Mouse (Mus musculus): ENCODE data around the gene Tlcd1. TPM values are rescaled to one million over a fixed set of nuclear protein-coding genes. Genes with fewer than 3 reads are reported as not detected.

The Tlcd1 gene
- polyA plus RNA-seq, 1 experiment from 2014 or later, result 10.1 TPM

DNA sequence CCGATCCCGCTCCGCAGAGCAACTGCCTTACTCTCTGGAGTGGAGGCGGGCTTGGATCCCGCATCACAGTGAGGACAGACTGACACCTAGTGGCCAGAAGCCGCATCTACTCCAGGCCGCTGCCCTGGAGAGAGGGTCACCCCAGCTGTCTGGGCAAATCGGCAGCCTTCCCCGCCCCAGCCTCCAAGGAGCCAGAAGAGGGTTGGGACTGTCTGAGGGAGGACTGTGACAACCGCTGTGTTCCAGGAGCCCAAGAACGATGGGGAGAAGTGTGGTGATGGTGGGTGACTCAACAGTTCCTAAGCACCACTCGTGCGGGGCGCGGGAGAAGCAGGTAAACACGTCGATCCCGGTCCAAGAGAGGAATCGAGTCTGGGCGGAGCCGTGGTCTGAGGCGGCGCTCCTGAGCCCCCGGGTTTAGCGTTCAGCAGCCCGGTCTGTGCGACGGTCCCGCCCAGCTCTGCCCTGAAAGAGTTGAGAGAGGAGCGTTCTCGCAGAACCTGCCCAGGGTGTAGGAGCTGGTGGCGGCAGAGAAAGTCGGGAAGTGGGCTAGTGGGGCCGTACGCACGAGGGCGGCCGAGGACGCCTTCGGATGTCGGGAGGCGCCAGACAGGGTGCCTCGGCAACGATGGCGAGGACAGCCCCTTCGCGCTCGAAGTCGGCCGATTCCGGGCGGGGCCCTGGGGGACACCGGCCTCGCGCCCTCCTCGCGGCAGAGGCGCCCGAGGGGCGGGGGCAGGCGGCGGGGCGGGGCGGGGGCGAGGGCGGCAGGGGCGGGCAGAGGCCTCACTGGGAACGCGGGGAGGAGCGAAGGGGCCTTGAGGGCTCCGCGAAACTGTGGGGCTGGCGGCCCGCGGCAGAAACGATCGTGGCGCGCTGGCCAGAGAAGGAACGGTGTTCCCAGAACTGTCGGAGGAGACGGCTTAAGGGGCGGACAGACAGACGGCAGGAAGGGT lies 1.7 kb downstream of the Tlcd1 start:
- Histone ChIP-seq H3K9me3 (replicated peaks; ENCODE audit: control insufficient read depth, low read length, poor library complexity, severe bottlenecking) (no peaks in the 10 kb centered on the region), H3K27me3 (ENCODE audit: control insufficient read depth, insufficient read depth, low read depth, low read length) (no peaks in the 10 kb centered on the region), H3K9ac (ENCODE audit: low read depth, low read length) (peak overlapping the region; percentile 54), H3K4me3 (ENCODE audit: low read depth, low read length) (peak overlapping the region; percentile 35), H3K4me1 (ENCODE audit: control insufficient read depth, insufficient read depth, low read length) (peaks cover 30% of the 10 kb centered on the region), H3K36me3 (ENCODE audit: control insufficient read depth, insufficient read depth, low read length) (peaks cover 13% of the 10 kb centered on the region), H3K27ac (ENCODE audit: low read length) (peak overlapping the region; percentile 76), H3K4me2 (ENCODE audit: low read length) (peak overlapping the region; percentile 74)
- under 1% methylated on average over 56 of the region's 84 CpGs for WGBS
- peak; percentile 90 for ATAC-seq

DNA sequence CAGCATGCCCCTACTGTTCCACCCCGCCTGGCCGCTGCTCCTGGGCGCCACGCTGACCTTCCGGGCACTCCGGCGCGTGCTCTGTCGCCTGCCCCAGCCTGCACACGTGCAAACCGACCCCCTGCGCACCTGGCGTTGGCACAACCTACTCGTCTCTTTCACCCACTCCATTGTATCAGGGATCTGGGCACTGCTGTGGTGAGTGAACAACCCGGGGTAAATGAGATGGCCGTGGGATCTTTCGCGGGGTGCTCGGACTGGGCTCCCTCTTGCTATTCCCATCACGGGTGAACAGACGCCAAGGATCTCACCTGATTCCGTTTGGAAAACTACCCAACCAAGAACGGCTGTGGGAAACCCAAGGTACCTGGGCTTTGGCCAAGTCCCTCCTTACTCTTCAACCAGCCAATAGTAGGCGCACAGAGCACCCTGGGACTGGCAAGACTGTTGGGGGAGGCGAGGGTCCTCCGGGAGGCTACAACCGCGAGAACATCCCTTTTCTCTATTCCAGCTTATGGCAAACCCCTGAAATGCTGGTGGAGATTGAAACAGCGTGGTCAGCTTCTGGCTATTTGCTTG lies 2.4 kb downstream of the Tlcd1 start:
- Histone ChIP-seq H3K36me3 (ENCODE audit: control insufficient read depth, insufficient read depth, low read length) (peaks cover 13% of the 10 kb centered on the region), H3K9me3 (replicated peaks; ENCODE audit: control insufficient read depth, low read length, poor library complexity, severe bottlenecking) (no peaks in the 10 kb centered on the region), H3K4me1 (ENCODE audit: control insufficient read depth, insufficient read depth, low read length) (peaks cover 32% of the 10 kb centered on the region), H3K4me3 (ENCODE audit: low read depth, low read length) (peak overlapping the region; percentile 35), H3K27ac (ENCODE audit: low read length) (peak overlapping the region; percentile 76), H3K4me2 (ENCODE audit: low read length) (peak overlapping the region; percentile 74), H3K27me3 (ENCODE audit: control insufficient read depth, insufficient read depth, low read depth, low read length) (no peaks in the 10 kb centered on the region), H3K9ac (ENCODE audit: low read depth, low read length) (peak overlapping the region; percentile 54)
- 3% methylated on average over 29 of the region's 29 CpGs for WGBS
- ATAC-seq, result no peak

DNA sequence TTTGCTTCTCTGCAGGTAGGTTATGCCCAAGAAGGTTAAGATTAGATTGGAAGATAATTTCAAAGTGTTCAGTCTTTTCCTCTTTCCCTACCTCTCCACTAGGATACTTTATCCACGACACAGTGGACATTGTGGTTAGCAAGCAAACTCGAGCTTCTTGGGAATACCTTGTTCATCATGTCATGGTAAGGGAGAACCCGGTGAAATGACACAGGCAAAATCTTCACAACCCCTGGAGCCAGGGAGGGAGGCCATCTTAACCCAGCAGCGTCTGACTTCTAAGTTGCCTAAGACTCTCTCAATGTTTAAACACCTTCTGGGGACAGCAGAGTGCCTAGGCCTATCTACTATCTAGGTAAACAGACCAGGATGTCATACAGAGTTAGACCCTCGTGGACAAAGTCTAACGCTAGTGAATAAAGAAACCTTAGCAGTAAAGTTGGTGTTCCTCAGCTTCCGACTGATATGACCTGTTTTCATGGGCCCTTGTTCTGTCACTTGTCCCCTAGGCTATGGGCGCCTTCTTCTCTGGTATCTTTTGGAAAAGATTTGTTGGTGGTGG lies 3.0 kb downstream of the Tlcd1 start:
- 35% methylated on average over 8 of the region's 8 CpGs for WGBS

DNA sequence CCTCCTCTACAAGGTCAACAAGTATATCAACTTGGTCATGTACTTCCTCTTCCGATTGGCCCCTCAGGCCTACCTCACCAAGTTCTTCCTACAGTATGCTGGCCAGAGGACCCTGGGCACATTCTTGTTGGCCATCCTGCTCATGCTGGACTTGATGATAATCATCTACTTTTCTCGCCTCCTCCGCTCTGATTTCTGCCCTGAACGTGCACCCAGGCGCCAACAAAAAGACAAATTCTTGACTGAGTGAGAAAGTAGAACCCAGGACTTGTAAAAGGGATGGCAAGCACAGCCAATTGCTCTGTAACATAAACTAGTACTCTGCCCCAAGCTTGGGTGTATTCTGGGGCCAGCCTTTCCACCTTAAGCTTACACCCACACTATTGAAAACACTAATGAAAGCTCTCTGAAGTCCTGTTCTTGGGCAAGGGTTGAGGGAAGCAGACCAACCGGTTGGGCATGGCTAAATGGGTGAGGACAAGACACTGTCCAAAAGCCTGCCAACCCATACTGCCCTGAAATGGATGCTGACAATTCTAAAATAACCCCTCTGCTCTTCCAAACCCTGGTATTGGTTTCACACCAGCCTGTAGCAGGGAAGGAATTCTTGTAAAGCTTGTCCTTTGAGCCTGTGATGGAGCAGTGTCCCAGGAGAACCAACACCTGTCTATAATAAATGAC lies 3.7 kb downstream of the Tlcd1 start:
- ATAC-seq, result no peak
- Histone ChIP-seq H3K9ac (ENCODE audit: low read depth, low read length) (no peak overlapping the region), H3K4me1 (ENCODE audit: control insufficient read depth, insufficient read depth, low read length) (peaks cover 35% of the 10 kb centered on the region), H3K4me2 (ENCODE audit: low read length) (no peak overlapping the region; the same call in 1 of the 2 replicates), H3K9me3 (replicated peaks; ENCODE audit: control insufficient read depth, low read length, poor library complexity, severe bottlenecking) (no peaks in the 10 kb centered on the region), H3K27me3 (ENCODE audit: control insufficient read depth, insufficient read depth, low read depth, low read length) (no peaks in the 10 kb centered on the region), H3K36me3 (ENCODE audit: control insufficient read depth, insufficient read depth, low read length) (peaks cover 13% of the 10 kb centered on the region), H3K4me3 (ENCODE audit: low read depth, low read length) (no peak overlapping the region), H3K27ac (ENCODE audit: low read length) (no peak overlapping the region)
- WGBS, result 85% methylated on average over 6 of the region's 6 CpGs

More for the DNA sequence above, 3.0 kb downstream of the Tlcd1 start:
- no peaks in the 10 kb centered on the region for H3K27me3 ChIP-seq (ENCODE audit: control insufficient read depth, insufficient read depth, low read depth, low read length)
- H3K9ac ChIP-seq (ENCODE audit: low read depth, low read length), result no peak overlapping the region
- ATAC-seq, result no peak
- H3K9me3 ChIP-seq (replicated peaks; ENCODE audit: control insufficient read depth, low read length, poor library complexity, severe bottlenecking), result no peaks in the 10 kb centered on the region
- peaks cover 13% of the 10 kb centered on the region for H3K36me3 ChIP-seq (ENCODE audit: control insufficient read depth, insufficient read depth, low read length)
- no peak overlapping the region for H3K27ac ChIP-seq (ENCODE audit: low read length)
- H3K4me1 ChIP-seq (ENCODE audit: control insufficient read depth, insufficient read depth, low read length), result peaks cover 35% of the 10 kb centered on the region
- H3K4me3 ChIP-seq (ENCODE audit: low read depth, low read length), result peak overlapping the region; percentile 35
- peak overlapping the region; percentile 74 for H3K4me2 ChIP-seq (ENCODE audit: low read length)

DNA sequence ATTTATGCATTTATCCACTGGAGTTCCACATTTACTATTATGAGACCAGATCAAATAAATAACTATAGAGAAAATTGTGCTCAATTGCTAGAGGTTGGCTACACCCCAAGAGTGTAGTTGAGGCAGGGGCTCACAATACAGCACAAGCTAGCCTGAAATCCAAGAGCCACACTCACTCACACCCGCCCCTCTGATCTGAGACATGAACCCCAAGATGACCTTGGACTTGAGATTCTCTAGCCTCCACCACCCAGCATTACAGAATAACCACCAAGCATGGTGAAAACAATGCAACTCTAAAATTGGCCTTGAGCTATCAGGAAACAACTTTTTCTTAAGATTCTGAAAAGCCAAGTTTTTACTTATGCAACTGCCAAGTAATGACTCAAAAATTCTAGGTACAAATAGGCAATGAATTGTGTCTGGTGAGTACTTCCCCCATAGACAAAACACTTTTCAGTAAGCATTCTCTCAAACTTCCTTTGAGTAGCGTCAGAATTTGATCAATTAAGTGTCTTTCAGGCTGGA lies 5.4 kb downstream of the Tlcd1 start:
- Histone ChIP-seq H3K4me2 (ENCODE audit: low read length) (peak overlapping the region; percentile 73), H3K9ac (ENCODE audit: low read depth, low read length) (peak overlapping the region; percentile 84; the same call in 1 of the 2 replicates), H3K9me3 (replicated peaks; ENCODE audit: control insufficient read depth, low read length, poor library complexity, severe bottlenecking) (no peaks in the 10 kb centered on the region), H3K36me3 (ENCODE audit: control insufficient read depth, insufficient read depth, low read length) (peaks cover 13% of the 10 kb centered on the region), H3K4me1 (ENCODE audit: control insufficient read depth, insufficient read depth, low read length) (peaks cover 32% of the 10 kb centered on the region), H3K27me3 (ENCODE audit: control insufficient read depth, insufficient read depth, low read depth, low read length) (no peaks in the 10 kb centered on the region), H3K4me3 (ENCODE audit: low read depth, low read length) (peak overlapping the region; percentile 67), H3K27ac (ENCODE audit: low read length) (no peak overlapping the region)
- ATAC-seq, result no peak
- WGBS, result 53% methylated on average over 2 of the region's 2 CpGs

DNA sequence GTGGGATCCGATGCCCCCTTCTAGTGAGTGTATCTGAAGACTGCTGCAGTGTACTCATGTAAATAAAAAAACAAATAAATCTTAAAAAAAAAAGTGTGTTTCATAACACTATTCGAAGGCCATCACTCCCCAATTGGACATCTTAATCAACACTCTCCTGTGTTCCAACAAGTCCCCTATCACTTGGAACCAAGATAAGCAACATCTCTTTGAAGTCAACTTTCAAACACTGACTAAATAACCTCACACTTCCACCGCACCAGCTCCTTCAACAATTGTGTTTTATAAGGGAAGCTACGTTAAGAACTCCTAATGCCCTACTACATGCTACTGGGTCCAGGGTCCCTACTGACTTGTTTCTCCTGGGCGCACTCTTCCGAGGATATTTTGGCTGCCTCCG lies 5.9 kb downstream of the Tlcd1 start:
- no peak for ATAC-seq
- Histone ChIP-seq H3K9me3 (replicated peaks; ENCODE audit: control insufficient read depth, low read length, poor library complexity, severe bottlenecking) (no peaks in the 10 kb centered on the region), H3K4me1 (ENCODE audit: control insufficient read depth, insufficient read depth, low read length) (peaks cover 27% of the 10 kb centered on the region), H3K9ac (ENCODE audit: low read depth, low read length) (peak overlapping the region; percentile 84), H3K27ac (ENCODE audit: low read length) (no peak overlapping the region; the same call in 1 of the 2 replicates), H3K4me3 (ENCODE audit: low read depth, low read length) (peak overlapping the region; percentile 67), H3K4me2 (ENCODE audit: low read length) (peak overlapping the region; percentile 73), H3K27me3 (ENCODE audit: control insufficient read depth, insufficient read depth, low read depth, low read length) (no peaks in the 10 kb centered on the region), H3K36me3 (ENCODE audit: control insufficient read depth, insufficient read depth, low read length) (peaks cover 13% of the 10 kb centered on the region)
- WGBS, result 7% methylated on average over 7 of the region's 7 CpGs

DNA sequence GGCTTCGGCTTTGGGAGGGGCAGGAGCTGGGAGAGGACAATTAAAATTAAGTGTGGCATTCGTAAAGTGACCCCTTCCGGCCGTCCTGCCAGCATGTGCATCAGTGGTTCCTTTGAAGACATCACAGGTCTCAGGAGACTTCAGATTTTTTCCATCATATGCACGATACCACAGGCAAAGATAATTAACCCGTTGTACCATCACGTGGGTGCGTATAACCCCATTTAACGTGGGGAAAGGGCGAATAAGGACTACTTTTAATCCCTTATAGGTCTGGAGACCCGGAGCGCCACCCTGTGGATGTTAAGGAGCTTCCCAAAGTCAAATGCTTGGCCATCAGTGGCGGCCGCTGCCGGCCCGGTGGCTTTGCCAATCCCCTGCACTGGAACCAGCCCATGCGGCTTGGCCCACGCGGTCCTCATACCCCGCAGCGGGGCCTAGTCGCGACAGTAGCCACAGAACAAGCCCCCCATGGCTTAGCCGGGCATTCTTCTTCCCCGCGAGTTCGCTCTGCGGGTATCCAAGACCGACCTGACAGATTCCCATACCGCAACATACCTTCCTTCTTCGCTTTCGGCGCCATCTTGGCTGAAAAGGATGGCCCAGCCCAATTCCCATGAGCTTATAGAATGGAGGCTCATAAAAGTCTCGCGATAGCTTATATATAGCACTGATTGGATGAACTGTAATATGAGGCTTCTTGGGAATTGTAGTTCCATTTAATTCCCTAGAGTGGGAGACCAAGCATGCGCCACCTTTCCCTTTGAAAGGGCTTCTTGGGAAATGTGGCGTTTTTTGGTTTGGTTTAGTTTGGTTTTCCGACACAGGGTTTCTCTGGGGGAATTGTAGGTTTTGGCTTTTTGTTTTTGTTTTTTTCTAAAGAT lies 6.7 kb downstream of the Tlcd1 start, which contains the start of gene Rpl23a:
TSS of gene Rpl23a (minus strand) at position 624 of the 884 bp plus-strand sequence.
- Histone ChIP-seq H3K36me3 (ENCODE audit: control insufficient read depth, insufficient read depth, low read length) (peaks cover 13% of the 10 kb centered on the region), H3K4me3 (ENCODE audit: low read depth, low read length) (peak within 1 kb of the TSS; percentile 67), H3K27ac (ENCODE audit: low read length) (peak within 1 kb of the TSS; percentile 92), H3K27me3 (ENCODE audit: control insufficient read depth, insufficient read depth, low read depth, low read length) (no peaks in the 10 kb centered on the region), H3K4me2 (ENCODE audit: low read length) (peak within 1 kb of the TSS; percentile 73), H3K9me3 (replicated peaks; ENCODE audit: control insufficient read depth, low read length, poor library complexity, severe bottlenecking) (no peaks in the 10 kb centered on the region), H3K4me1 (ENCODE audit: control insufficient read depth, insufficient read depth, low read length) (peaks cover 28% of the 10 kb centered on the region), H3K9ac (ENCODE audit: low read depth, low read length) (peak within 1 kb of the TSS; percentile 84)
- peak; percentile 95 for ATAC-seq
- WGBS, result 0% methylated on average over 38 of the region's 38 CpGs

All from midbrain, embryonic 16.5 days (tissue).